Mouse (Mus musculus) liver, embryonic 14.5 days (tissue): ENCODE data around the gene Capg. TPM values are rescaled to one million over a fixed set of nuclear protein-coding genes. Genes with fewer than 3 reads are reported as not detected.

Source experiments
- ATAC-seq: fragments of 200-750 bp; cut with Nextera tagmentation; 2 replicates; pipeline ENCODE4 v1.8.0; 2017; ENCODE audit warnings: moderate number of reproducible peaks, mild to moderate bottlenecking, moderate library complexity; ENCODE audit not compliant: insufficient read depth
- DNase-seq, 3 experiments: peaks; one replicate each; pipeline ENCODE4 v3.0.0-alpha.2; 2012 to 2013; ENCODE audit warnings: low read depth in 3 of 3, low spot score in 3 of 3
- H3K27ac ChIP-seq: fragments of 300-500 bp; sonication (generic); 2 replicates; pipeline ENCODE4 v1.5.1; 2014; ENCODE audit warnings: moderate library complexity, mild to moderate bottlenecking, control low read depth, inconsistent platforms
- H3K27me3 ChIP-seq: fragments of 300-500 bp; sonication (generic); 2 replicates; pipeline ENCODE4 v1.6.1; 2014; ENCODE audit warnings: mild to moderate bottlenecking, low read length, moderate library complexity; ENCODE audit not compliant: control insufficient read depth, insufficient read depth
- H3K36me3 ChIP-seq: fragments of 300-500 bp; sonication (generic); replicated peaks from 2 replicates; pipeline ENCODE4 v1.6.1; 2014; ENCODE audit warnings: low read depth; ENCODE audit not compliant: control insufficient read depth, insufficient read depth
- H3K4me1 ChIP-seq, 2 experiments: fragments of 200-500 bp in 1 of 2; fragments of 300-500 bp in 1 of 2; sonication (generic) in 1 of 2; replicated peaks; 2 replicates each; pipeline ENCODE4 v1.6.1; 2012 to 2014; ENCODE audit warnings: antibody characterized with exemption in 1 of 2, inconsistent platforms in 1 of 2, low read length in 1 of 2; ENCODE audit not compliant: control insufficient read depth in 2 of 2, insufficient read depth in 2 of 2
- H3K4me2 ChIP-seq: fragments of 300-500 bp; sonication (generic); 2 replicates; pipeline ENCODE4 v1.6.1; 2014; ENCODE audit warnings: low read depth, mild to moderate bottlenecking, control low read depth, moderate library complexity
- H3K4me3 ChIP-seq, 2 experiments: fragments of 200-500 bp in 1 of 2; fragments of 300-500 bp in 1 of 2; sonication (generic) in 1 of 2; 2 replicates each; pipeline ENCODE4 v1.5.1; 2012 to 2014; ENCODE audit warnings: low read depth in 2 of 2, low read length in 2 of 2, mild to moderate bottlenecking in 2 of 2, control low read depth in 1 of 2, inconsistent platforms in 1 of 2, moderate library complexity in 1 of 2; ENCODE audit not compliant: insufficient read depth in 1 of 2
- H3K9ac ChIP-seq: fragments of 300-500 bp; sonication (generic); replicated peaks from 2 replicates; pipeline ENCODE4 v1.6.1; 2014; ENCODE audit warnings: mild to moderate bottlenecking, control low read depth, moderate library complexity
- H3K9me3 ChIP-seq: fragments of 300-500 bp; sonication (generic); 2 replicates; pipeline ENCODE4 v1.6.1; 2016; ENCODE audit warnings: low read length, mixed read lengths; ENCODE audit not compliant: control insufficient read depth
- CTCF ChIP-seq: IDR thresholded peaks from 2 replicates; pipeline ENCODE4 v1.5.1; 2016; ENCODE audit warnings: antibody characterized with exemption, low read depth, control low read depth
- EP300 ChIP-seq: IDR thresholded peaks from 2 replicates; pipeline ENCODE4 v1.6.1; 2016; ENCODE audit warnings: antibody characterized with exemption, low read depth
- WGBS: fragments of 180-500 bp; shearing (Covaris S2); extraction: QIAGEN DNeasy Blood & Tissue Kit; methylation state at CpG from one replicate; pipeline ENCODE4 v1.1.7; 2014; ENCODE audit not compliant: insufficient replicate concordance; 5-methylcytosine and 5-hydroxymethylcytosine counted together
- polyA plus RNA-seq, 2 experiments: library from polyadenylated mRNA; depleted of rRNA in 1 of 2; stranded (reverse) in 1 of 2; unstranded in 1 of 2; fragments of >200 nt; fragmentation: Nextera tagmentation in 1 of 2; extraction: Ambion mirVana in 1 of 2; gene quantifications; 2 replicates each; pipeline versions ENCODE4 v1.2.1 to v1.2.3; 2012 to 2014

Capg gene
- polyA plus RNA-seq, 2 experiments = 6.6 to 14.8 TPM

DNA sequence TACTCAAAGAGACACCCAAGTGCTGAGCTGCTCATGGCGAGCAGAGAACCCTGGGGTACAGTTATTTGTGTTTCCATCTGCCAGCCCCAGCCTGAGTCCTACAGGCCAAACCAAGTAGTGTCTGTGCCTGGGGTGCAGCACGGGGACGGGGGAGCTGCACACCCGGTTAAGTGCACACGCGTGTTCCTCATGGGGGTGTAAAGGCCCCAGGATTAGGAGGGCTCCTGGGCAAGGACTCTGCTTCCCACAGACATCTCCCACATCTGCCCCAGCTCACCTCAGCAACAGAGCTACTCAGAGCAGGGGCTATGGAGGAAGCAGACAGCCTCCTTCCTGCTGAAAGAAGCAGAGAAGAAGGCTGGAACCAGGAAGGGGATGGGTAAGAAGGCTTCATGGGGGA lies 28.5 kb upstream of the Capg start:
- DNase-seq (no peak), ATAC-seq (no peak)
- Histone ChIP-seq H3K36me3 (no peaks in the 10 kb centered on the region), H3K9ac (no peak overlapping the region), H3K27ac (no peak overlapping the region), H3K4me3 (no peak overlapping the region), H3K4me1 (peaks cover 9 to 12% of the 10 kb centered on the region in 2 experiments), H3K4me2 (no peak overlapping the region), H3K9me3 (no peaks in the 10 kb centered on the region), H3K27me3 (no peaks in the 10 kb centered on the region)
- WGBS = 78% methylated on average over 6 of the region's 6 CpGs
- TF ChIP-seq CTCF (no peak), EP300 (no peak)

DNA sequence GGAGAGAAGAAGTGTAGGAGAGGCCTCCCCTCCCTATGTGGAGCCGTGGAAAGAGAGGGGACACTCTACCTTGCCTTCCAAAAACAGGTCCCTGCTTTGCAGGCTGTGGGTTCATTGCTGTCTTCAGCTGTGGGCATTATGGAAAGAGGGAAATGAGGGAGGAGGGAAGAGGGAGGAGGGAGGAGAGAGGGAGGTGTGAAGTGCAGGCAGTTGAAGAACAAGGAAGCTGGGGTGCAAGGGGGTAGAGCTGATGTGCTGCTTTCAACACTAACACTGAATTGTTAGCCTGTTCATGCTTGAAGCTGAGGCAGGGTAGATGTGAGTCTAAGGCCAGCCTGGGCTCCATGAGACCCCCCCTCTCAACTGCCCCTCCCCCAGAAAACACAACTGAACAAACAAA lies 25.3 kb upstream of the Capg start:
- Histone ChIP-seq H3K4me3 (no peak overlapping the region), H3K27ac (no peak overlapping the region), H3K9me3 (no peaks in the 10 kb centered on the region), H3K4me2 (no peak overlapping the region), H3K4me1 (no peaks in the 10 kb centered on the region), H3K9ac (no peak overlapping the region), H3K27me3 (no peaks in the 10 kb centered on the region), H3K36me3 (no peaks in the 10 kb centered on the region)
- TF ChIP-seq EP300 = no peak
- DNase-seq (no peak), ATAC-seq (no peak)
- 69% methylated on average over 1 of the region's 1 CpGs for WGBS

DNA sequence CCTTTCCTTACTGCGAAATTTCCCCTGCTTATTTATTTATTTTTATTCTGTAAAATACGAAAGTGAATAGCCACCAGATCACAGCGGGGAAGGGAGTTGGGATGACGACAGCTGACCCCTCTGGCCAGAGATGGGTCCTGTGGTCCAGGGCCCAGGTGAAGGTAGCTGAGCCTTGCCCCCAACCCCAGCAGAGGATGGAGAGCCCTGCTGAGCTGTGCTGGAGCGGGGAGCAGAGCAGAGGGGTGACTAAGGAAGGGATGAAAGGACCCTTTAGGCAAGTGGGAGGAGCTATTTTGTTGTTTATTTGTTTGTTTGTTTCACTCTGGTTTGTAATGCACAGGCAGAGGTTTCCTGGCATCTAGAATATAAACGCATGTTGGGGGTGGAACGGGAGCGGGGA lies 24.9 kb upstream of the Capg start:
- no peak for ATAC-seq
- no peaks in the 10 kb centered on the region for H3K9me3 ChIP-seq
- WGBS = 53% methylated on average over 8 of the region's 8 CpGs

DNA sequence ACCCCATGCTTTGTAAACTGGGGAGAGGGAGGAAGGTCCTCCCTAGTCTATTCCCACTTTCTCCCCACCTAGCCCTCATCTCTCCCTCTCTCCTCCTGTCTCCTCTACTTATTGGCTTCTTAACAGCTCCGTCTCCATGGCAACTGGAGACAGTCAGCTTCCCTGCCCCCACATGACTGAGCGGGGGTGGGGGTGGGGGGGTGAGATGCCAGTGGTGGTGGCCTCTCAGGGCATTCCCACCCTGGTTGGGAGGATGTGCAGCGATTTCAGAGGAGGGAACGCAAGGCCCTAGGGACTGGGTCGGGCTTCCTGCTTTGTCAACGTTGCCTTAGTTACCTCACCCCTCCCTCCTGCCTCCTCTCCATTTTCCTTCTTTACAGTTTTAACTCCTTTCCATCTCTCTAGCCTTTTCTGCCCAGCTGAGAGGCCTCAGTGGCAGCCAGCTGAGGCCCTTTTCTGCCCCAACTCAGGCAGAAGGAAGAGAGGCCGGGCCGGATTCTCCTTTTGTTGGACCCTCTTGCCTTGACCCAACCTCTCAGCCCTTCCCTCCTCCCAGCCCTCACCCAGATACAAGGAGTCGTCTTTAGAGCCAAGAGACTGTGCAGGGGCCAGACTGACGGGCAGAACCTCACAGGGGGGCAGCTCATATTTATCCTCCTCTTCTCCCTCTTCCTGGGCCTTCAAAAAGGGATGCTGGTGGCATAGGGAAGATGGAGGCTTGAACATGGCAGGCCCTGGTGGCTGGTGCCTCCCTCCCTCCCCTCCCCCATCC lies 24.1 kb upstream of the Capg start:
- H3K36me3 ChIP-seq = no peaks in the 10 kb centered on the region
- no peak overlapping the region for H3K4me2 ChIP-seq
- DNase-seq = no peak
- H3K9ac ChIP-seq = no peak overlapping the region
- no peak overlapping the region for H3K27ac ChIP-seq
- no peaks in the 10 kb centered on the region for H3K4me1 ChIP-seq
- H3K4me3 ChIP-seq = no peak overlapping the region
- H3K27me3 ChIP-seq = no peaks in the 10 kb centered on the region
- 31% methylated on average over 10 of the region's 10 CpGs for WGBS
- TF ChIP-seq EP300 (no peak), CTCF (no peak)
- no peaks in the 10 kb centered on the region for H3K9me3 ChIP-seq
- ATAC-seq = no peak

More for the DNA sequence above, 24.9 kb upstream of the Capg start:
- H3K4me2 ChIP-seq = no peak overlapping the region
- H3K27me3 ChIP-seq = no peaks in the 10 kb centered on the region
- no peak overlapping the region for H3K4me3 ChIP-seq
- no peaks in the 10 kb centered on the region for H3K36me3 ChIP-seq
- no peaks in the 10 kb centered on the region for H3K4me1 ChIP-seq
- no peak for DNase-seq
- H3K27ac ChIP-seq = no peak overlapping the region
- H3K9ac ChIP-seq = no peak overlapping the region
- no peak for TF ChIP-seq EP300
- TF ChIP-seq CTCF = no peak

DNA sequence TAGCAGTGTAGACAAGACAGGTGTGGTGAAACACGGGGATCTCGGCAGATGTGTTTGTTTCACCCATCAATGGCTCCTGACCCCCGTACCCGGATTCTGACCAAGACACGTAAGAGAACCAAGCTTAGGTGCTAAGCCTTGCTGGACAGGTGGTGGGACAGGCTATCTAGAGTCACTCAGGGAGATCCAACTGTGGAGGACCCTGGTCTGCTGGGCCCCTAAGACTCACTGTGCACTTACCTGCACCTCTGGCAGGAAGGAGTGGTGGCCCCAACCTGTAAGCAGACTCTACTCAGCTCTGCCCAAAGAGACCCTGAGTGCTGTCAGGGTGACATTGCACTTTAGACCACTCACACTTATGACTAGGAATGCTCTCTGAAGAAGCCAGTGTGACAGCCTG lies 23.3 kb upstream of the Capg start:
- no peaks in the 10 kb centered on the region for H3K9me3 ChIP-seq
- no peaks in the 10 kb centered on the region for H3K36me3 ChIP-seq
- no peaks in the 10 kb centered on the region for H3K4me1 ChIP-seq
- no peak overlapping the region for H3K27ac ChIP-seq
- H3K4me3 ChIP-seq = no peak overlapping the region
- DNase-seq (no peak), ATAC-seq (no peak)
- no peak overlapping the region for H3K9ac ChIP-seq
- no peak for TF ChIP-seq EP300
- no peak for TF ChIP-seq CTCF
- no peak overlapping the region for H3K4me2 ChIP-seq
- 73% methylated on average over 5 of the region's 5 CpGs for WGBS
- no peaks in the 10 kb centered on the region for H3K27me3 ChIP-seq
